Mouse (Mus musculus) midbrain, embryonic 13.5 days (tissue): ENCODE results near the gene Tmem38a. TPM values are rescaled to one million over a fixed set of nuclear protein-coding genes. Genes with fewer than 3 reads are reported as not detected.

Experiments
- ATAC-seq: fragments of 200-750 bp; cut with Nextera tagmentation; 2 replicates; pipeline ENCODE4 v1.8.0; 2017; ENCODE audit warnings: mild to moderate bottlenecking, moderate TSS enrichment, moderate library complexity
- H3K27ac ChIP-seq: fragments of 300-500 bp; sonication (generic); 2 replicates; pipeline ENCODE4 v1.5.1; 2015; ENCODE audit warnings: inconsistent platforms, mild to moderate bottlenecking, moderate library complexity
- H3K27me3 ChIP-seq: fragments of 300-500 bp; sonication (generic); 2 replicates; pipeline ENCODE4 v1.6.1; 2015; ENCODE audit warnings: mild to moderate bottlenecking, inconsistent platforms
- H3K36me3 ChIP-seq: fragments of 300-500 bp; sonication (generic); 2 replicates; pipeline ENCODE4 v1.6.1; 2015; ENCODE audit warnings: mild to moderate bottlenecking, inconsistent platforms
- H3K4me1 ChIP-seq: fragments of 300-500 bp; sonication (generic); replicated peaks from 2 replicates; pipeline ENCODE4 v1.6.1; 2015; ENCODE audit warnings: inconsistent platforms
- H3K4me2 ChIP-seq: fragments of 300-500 bp; sonication (generic); replicated peaks from 2 replicates; pipeline ENCODE4 v1.6.1; 2015; ENCODE audit warnings: moderate library complexity, mild to moderate bottlenecking, inconsistent platforms
- H3K4me3 ChIP-seq: fragments of 300-500 bp; sonication (generic); replicated peaks from 2 replicates; pipeline ENCODE4 v1.5.1; 2015; ENCODE audit warnings: mild to moderate bottlenecking, inconsistent platforms
- H3K9ac ChIP-seq: fragments of 300-500 bp; sonication (generic); replicated peaks from 2 replicates; pipeline ENCODE4 v1.6.1; 2015; ENCODE audit warnings: mild to moderate bottlenecking, inconsistent platforms
- H3K9me3 ChIP-seq: fragments of 300-500 bp; sonication (generic); 2 replicates; pipeline ENCODE4 v1.6.1; 2016; ENCODE audit warnings: mild to moderate bottlenecking, inconsistent platforms
- WGBS: fragments of 180-500 bp; shearing (Covaris S2); methylation state at CpG from one replicate; pipeline ENCODE4 v1.1.7; 2015; 5-methylcytosine and 5-hydroxymethylcytosine counted together
- polyA plus RNA-seq: library from polyadenylated mRNA; unstranded; fragments of >200 nt; fragmentation: Nextera tagmentation; extraction: Ambion mirVana; gene quantifications from 2 replicates; pipeline ENCODE4 v1.2.1, GENCODE M21; 2015

Gene Tmem38a
- polyA plus RNA-seq, 1 experiment from 2014 or later: 16.0 TPM

GRCm38 (mm10) chr8:72565970-72566369, 5.9 kb upstream of the Tmem38a start:
- peaks cover 17% of the 10 kb centered on the region for H3K4me1 ChIP-seq
- no peak overlapping the region for H3K27ac ChIP-seq
- H3K36me3 ChIP-seq: peaks cover 76% of the 10 kb centered on the region
- H3K9ac ChIP-seq: no peak overlapping the region
- no peaks in the 10 kb centered on the region for H3K9me3 ChIP-seq
- no peaks in the 10 kb centered on the region for H3K27me3 ChIP-seq
- no peak for ATAC-seq
- H3K4me2 ChIP-seq: no peak overlapping the region
- no peak overlapping the region for H3K4me3 ChIP-seq
- WGBS: 95% methylated on average over 2 of the region's 2 CpGs

GRCm38 (mm10) chr8:72570633-72571610, 933 bp upstream of the Tmem38a start, which contains the start of gene Smim7:
Gene Smim7 (minus strand): TSS chr8:72571088.
- peak within 1 kb of the TSS; percentile 81 for H3K27ac ChIP-seq
- peak within 1 kb of the TSS; percentile 97 for H3K4me2 ChIP-seq
- peak within 1 kb of the TSS; percentile 63 for H3K4me3 ChIP-seq
- peak within 1 kb of the TSS; percentile 81 for H3K9ac ChIP-seq
- peak; percentile 96 for ATAC-seq
- WGBS: under 1% methylated on average over 52 of the region's 52 CpGs
- H3K36me3 ChIP-seq: peaks cover 36% of the 10 kb centered on the region
- H3K9me3 ChIP-seq: no peaks in the 10 kb centered on the region
- H3K27me3 ChIP-seq: no peaks in the 10 kb centered on the region
- peaks cover 42% of the 10 kb centered on the region for H3K4me1 ChIP-seq

- H3K4me3 ChIP-seq: peak overlapping the region; percentile 63
- no peaks in the 10 kb centered on the region for H3K9me3 ChIP-seq
- 6% methylated on average over 10 of the region's 10 CpGs for WGBS
- peak overlapping the region; percentile 81 for H3K9ac ChIP-seq
- H3K4me2 ChIP-seq: peak overlapping the region; percentile 97
- no peak for ATAC-seq
- H3K27me3 ChIP-seq: no peaks in the 10 kb centered on the region
- peaks cover 42% of the 10 kb centered on the region for H3K4me1 ChIP-seq
- peaks cover 20% of the 10 kb centered on the region for H3K36me3 ChIP-seq
- H3K27ac ChIP-seq: no peak overlapping the region
Observed at GRCm38 (mm10) chr8:72572507-72572906, 652 bp downstream of the Tmem38a start.

GRCm38 (mm10) chr8:72573450-72573849, 1.6 kb downstream of the Tmem38a start:
- ATAC-seq: no peak
- no peaks in the 10 kb centered on the region for H3K27me3 ChIP-seq
- H3K9me3 ChIP-seq: no peaks in the 10 kb centered on the region
- WGBS: 66% methylated on average over 6 of the region's 6 CpGs
- H3K36me3 ChIP-seq: peaks cover 10% of the 10 kb centered on the region
- peak overlapping the region; percentile 97; the same call in 1 of the 2 replicates for H3K4me2 ChIP-seq
- no peak overlapping the region for H3K27ac ChIP-seq
- 0 out of 2 replicates have a peak overlapping the region, but pooled peaks have one; percentile 3 for H3K4me3 ChIP-seq
- no peak overlapping the region for H3K9ac ChIP-seq
- peaks cover 42% of the 10 kb centered on the region for H3K4me1 ChIP-seq

- no peak overlapping the region for H3K4me3 ChIP-seq
- WGBS: 95% methylated on average over 6 of the region's 6 CpGs
- ATAC-seq: no peak
- no peak overlapping the region for H3K4me2 ChIP-seq
- H3K9ac ChIP-seq: no peak overlapping the region
- H3K27me3 ChIP-seq: no peaks in the 10 kb centered on the region
- H3K4me1 ChIP-seq: peaks cover 25% of the 10 kb centered on the region
- no peaks in the 10 kb centered on the region for H3K9me3 ChIP-seq
- no peak overlapping the region for H3K27ac ChIP-seq
- H3K36me3 ChIP-seq: peaks cover 3% of the 10 kb centered on the region; the same call in 1 of the 2 replicates
Observed at GRCm38 (mm10) chr8:72575915-72576314, 4.1 kb downstream of the Tmem38a start.

GRCm38 (mm10) chr8:72577266-72577665, 5.4 kb downstream of the Tmem38a start:
- no peak overlapping the region for H3K27ac ChIP-seq
- ATAC-seq: no peak
- H3K27me3 ChIP-seq: no peaks in the 10 kb centered on the region
- peaks cover 16% of the 10 kb centered on the region for H3K4me1 ChIP-seq
- H3K4me3 ChIP-seq: no peak overlapping the region
- H3K9ac ChIP-seq: no peak overlapping the region
- H3K9me3 ChIP-seq: no peaks in the 10 kb centered on the region
- H3K4me2 ChIP-seq: no peak overlapping the region
- peaks cover 3% of the 10 kb centered on the region; the same call in 1 of the 2 replicates for H3K36me3 ChIP-seq
- WGBS: 73% methylated on average over 3 of the region's 3 CpGs

- no peak overlapping the region for H3K4me3 ChIP-seq
- no peak overlapping the region for H3K27ac ChIP-seq
- no peak for ATAC-seq
- H3K9ac ChIP-seq: no peak overlapping the region
- no peaks in the 10 kb centered on the region for H3K27me3 ChIP-seq
- H3K4me2 ChIP-seq: no peak overlapping the region
- WGBS: 50% methylated on average over 1 of the region's 1 CpGs
- no peaks in the 10 kb centered on the region for H3K9me3 ChIP-seq
- peaks cover 3% of the 10 kb centered on the region; the same call in 1 of the 2 replicates for H3K36me3 ChIP-seq
- H3K4me1 ChIP-seq: peaks cover 10% of the 10 kb centered on the region
Observed at GRCm38 (mm10) chr8:72577941-72578340, 6.1 kb downstream of the Tmem38a start.

- no peak for ATAC-seq
- Histone ChIP-seq H3K9ac (no peak overlapping the region), H3K4me1 (no peaks in the 10 kb centered on the region), H3K4me3 (no peak overlapping the region), H3K27me3 (no peaks in the 10 kb centered on the region), H3K9me3 (no peaks in the 10 kb centered on the region), H3K27ac (no peak overlapping the region), H3K36me3 (peaks cover 3% of the 10 kb centered on the region; the same call in 1 of the 2 replicates), H3K4me2 (no peak overlapping the region)
- 73% methylated on average over 9 of the region's 9 CpGs for WGBS
Observed at GRCm38 (mm10) chr8:72579374-72579773, 7.5 kb downstream of the Tmem38a start.

GRCm38 (mm10) chr8:72583056-72583771, 11.4 kb downstream of the Tmem38a start:
- Histone ChIP-seq H3K4me1 (no peaks in the 10 kb centered on the region), H3K4me2 (no peak overlapping the region), H3K9me3 (no peaks in the 10 kb centered on the region), H3K36me3 (peaks cover 3% of the 10 kb centered on the region; the same call in 1 of the 2 replicates), H3K27ac (no peak overlapping the region), H3K4me3 (no peak overlapping the region), H3K9ac (peak overlapping the region; percentile 25; the same call in 1 of the 2 replicates), H3K27me3 (no peaks in the 10 kb centered on the region)
- 89% methylated on average over 7 of the region's 7 CpGs for WGBS
- ATAC-seq: no peak

GRCm38 (mm10) chr8:72584390-72584789, 12.5 kb downstream of the Tmem38a start:
- ATAC-seq: no peak
- H3K27me3 ChIP-seq: no peaks in the 10 kb centered on the region
- no peak overlapping the region for H3K4me3 ChIP-seq
- H3K27ac ChIP-seq: no peak overlapping the region
- H3K36me3 ChIP-seq: peaks cover 3% of the 10 kb centered on the region; the same call in 1 of the 2 replicates
- no peaks in the 10 kb centered on the region for H3K9me3 ChIP-seq
- no peak overlapping the region for H3K4me2 ChIP-seq
- 84% methylated on average over 6 of the region's 6 CpGs for WGBS
- H3K9ac ChIP-seq: no peak overlapping the region
- no peaks in the 10 kb centered on the region for H3K4me1 ChIP-seq

GRCm38 (mm10) chr8:72587806-72588205, 16.0 kb downstream of the Tmem38a start:
- H3K4me2 ChIP-seq: no peak overlapping the region
- H3K9ac ChIP-seq: no peak overlapping the region
- 73% methylated on average over 6 of the region's 6 CpGs for WGBS
- no peaks in the 10 kb centered on the region for H3K36me3 ChIP-seq
- H3K4me1 ChIP-seq: no peaks in the 10 kb centered on the region
- no peaks in the 10 kb centered on the region for H3K9me3 ChIP-seq
- ATAC-seq: no peak
- H3K4me3 ChIP-seq: no peak overlapping the region
- no peak overlapping the region for H3K27ac ChIP-seq
- H3K27me3 ChIP-seq: no peaks in the 10 kb centered on the region

- Histone ChIP-seq H3K36me3 (no peaks in the 10 kb centered on the region), H3K9me3 (no peaks in the 10 kb centered on the region), H3K4me1 (no peaks in the 10 kb centered on the region), H3K9ac (no peak overlapping the region), H3K27ac (no peak overlapping the region), H3K4me3 (no peak overlapping the region), H3K27me3 (no peaks in the 10 kb centered on the region), H3K4me2 (no peak overlapping the region)
- WGBS: 84% methylated on average over 10 of the region's 10 CpGs
- no peak for ATAC-seq
Observed at GRCm38 (mm10) chr8:72588865-72589264, 17.0 kb downstream of the Tmem38a start.
